Mouse (Mus musculus): ENCODE measurements at regions not wholly inside any gene's neighbourhood (a gene's known extent, or its start where the extent isn't known, plus 50 kb on each side); places are given as distances from the start of the nearest gene placed in this dataset.
A peak's percentile ranks its signal among the peaks of the same experiment; 100 is the strongest.

DNA sequence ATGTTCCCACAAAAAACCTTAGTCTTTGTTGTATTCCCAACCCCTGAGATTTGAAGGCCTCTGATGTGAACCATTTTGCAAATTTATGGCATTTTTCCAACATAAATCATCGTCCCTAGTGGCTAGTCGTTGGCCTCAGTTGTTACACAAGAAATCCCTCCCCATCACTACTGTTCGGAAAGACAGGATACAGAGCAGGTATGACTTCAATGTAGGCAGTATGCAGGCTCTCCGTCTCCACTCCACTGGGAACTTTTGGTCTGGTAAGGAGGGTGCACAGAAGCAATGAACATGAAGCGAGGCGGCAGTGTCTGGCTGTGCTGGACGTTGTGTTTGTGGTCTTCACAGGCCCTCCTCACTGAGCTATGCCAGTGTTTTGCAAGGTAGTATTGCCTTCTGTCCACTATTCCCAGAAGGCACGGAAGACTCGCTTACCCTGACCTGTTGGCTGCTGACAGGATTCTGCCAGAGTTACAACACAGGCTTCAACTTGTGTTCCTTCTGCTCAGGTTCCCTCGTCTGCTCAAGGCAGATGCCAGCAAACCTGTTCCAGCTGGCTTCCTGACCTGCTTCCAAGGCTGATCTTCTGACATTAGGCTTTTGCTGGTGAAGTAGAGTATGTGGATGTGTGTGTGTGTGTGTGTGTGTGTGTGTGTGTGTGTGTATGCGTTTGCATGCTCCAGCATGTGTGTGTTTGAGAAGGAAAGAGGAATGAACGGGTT, 80.0 kb upstream of the Pik3r1 start:
- H3K27ac ChIP-seq (ENCODE audit: insufficient read depth, low read depth, low read length): no peak overlapping the region
- DNase-seq: peak; percentile 7

DNA sequence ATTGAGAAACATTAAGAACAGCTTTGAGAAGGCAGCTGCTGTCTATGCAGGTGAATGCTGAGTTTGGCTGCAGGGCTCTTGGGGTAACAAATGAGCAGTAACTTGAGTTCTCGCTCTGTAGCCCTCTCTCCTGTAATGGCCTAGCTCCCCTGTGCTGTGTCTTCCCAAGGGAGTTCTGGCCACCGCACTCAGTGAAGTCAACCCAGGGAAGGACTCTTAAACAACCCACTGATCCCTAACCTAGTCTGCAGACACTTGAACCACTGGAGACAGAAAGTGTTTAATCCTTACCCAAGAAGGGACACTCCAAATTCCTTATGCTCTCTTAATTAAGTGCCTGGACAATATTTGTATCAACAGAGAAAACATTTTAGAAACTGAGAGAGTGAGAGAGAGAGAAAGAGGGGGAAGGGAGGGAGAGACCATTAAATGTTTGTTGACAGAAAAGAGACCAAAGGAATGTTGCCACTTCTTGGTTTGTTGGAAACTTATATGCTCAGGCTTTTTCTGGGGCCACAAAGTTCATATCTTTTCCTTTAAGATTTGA, 80.7 kb upstream of the Pik3r1 start:
- Histone ChIP-seq H3K27me3 (replicated peaks; ENCODE audit: control insufficient read depth, insufficient read depth, low read length) (no peaks in the 10 kb centered on the region), H3K36me3 (ENCODE audit: control insufficient read depth, insufficient read depth, low read length) (no peaks in the 10 kb centered on the region), H3K27ac (ENCODE audit: insufficient read depth, low read depth, low read length) (no peak overlapping the region), H3K4me3 (ENCODE audit: insufficient read depth, low read depth, low read length) (no peak overlapping the region), H3K4me1 (ENCODE audit: control insufficient read depth, insufficient read depth, low read length) (no peaks in the 10 kb centered on the region; the same call in 1 of the 2 replicates)
- 70% methylated on average over 2 of the region's 2 CpGs for WGBS
- DNase-seq: no peak
- TF ChIP-seq CTCF (conservative IDR thresholded peaks at IDR 0.05; ENCODE audit: insufficient read depth, insufficient read length, low read depth, low read length) (no peak), POLR2A (IDR thresholded peaks at IDR 0.05; ENCODE audit: low read depth, low read length) (no peak)

More for the DNA sequence above, 80.0 kb upstream of the Pik3r1 start:
- TF ChIP-seq POLR2A (IDR thresholded peaks at IDR 0.05; ENCODE audit: low read depth, low read length) (no peak), CTCF (conservative IDR thresholded peaks at IDR 0.05; ENCODE audit: insufficient read depth, insufficient read length, low read depth, low read length) (no peak)
- Histone ChIP-seq H3K27me3 (replicated peaks; ENCODE audit: control insufficient read depth, insufficient read depth, low read length) (no peaks in the 10 kb centered on the region), H3K36me3 (ENCODE audit: control insufficient read depth, insufficient read depth, low read length) (no peaks in the 10 kb centered on the region), H3K4me3 (ENCODE audit: insufficient read depth, low read depth, low read length) (no peak overlapping the region), H3K4me1 (ENCODE audit: control insufficient read depth, insufficient read depth, low read length) (no peaks in the 10 kb centered on the region; the same call in 1 of the 2 replicates)
- 70% methylated on average over 12 of the region's 12 CpGs for WGBS

DNA sequence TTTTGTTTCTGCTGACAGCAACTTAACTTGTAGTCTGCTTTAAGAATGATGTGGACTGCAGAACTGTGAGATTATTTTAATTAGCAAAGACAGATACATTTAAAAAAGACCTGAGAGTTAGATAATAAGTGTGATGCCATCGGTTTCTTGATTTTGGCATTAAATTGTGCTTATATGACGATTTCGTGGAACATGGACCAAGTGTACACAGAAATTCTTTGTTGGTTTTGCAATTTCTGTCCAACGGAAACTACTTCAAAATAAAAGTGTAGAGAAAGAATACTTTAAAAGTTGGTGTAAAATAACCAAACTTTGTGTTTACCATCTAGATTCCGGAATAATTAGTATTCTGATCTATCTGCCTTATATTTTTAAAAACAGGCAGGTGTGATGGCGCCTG, 81.4 kb upstream of the Pik3r1 start:
- Histone ChIP-seq H3K4me3 (ENCODE audit: insufficient read depth, low read depth, low read length) (no peak overlapping the region), H3K27ac (ENCODE audit: insufficient read depth, low read depth, low read length) (no peak overlapping the region), H3K36me3 (ENCODE audit: control insufficient read depth, insufficient read depth, low read length) (no peaks in the 10 kb centered on the region), H3K27me3 (replicated peaks; ENCODE audit: control insufficient read depth, insufficient read depth, low read length) (no peaks in the 10 kb centered on the region), H3K4me1 (ENCODE audit: control insufficient read depth, insufficient read depth, low read length) (no peaks in the 10 kb centered on the region; the same call in 1 of the 2 replicates)
- 88% methylated on average over 6 of the region's 6 CpGs for WGBS
- no peak for DNase-seq
- TF ChIP-seq CTCF (conservative IDR thresholded peaks at IDR 0.05; ENCODE audit: insufficient read depth, insufficient read length, low read depth, low read length): no peak
- no peak for TF ChIP-seq POLR2A (IDR thresholded peaks at IDR 0.05; ENCODE audit: low read depth, low read length)

DNA sequence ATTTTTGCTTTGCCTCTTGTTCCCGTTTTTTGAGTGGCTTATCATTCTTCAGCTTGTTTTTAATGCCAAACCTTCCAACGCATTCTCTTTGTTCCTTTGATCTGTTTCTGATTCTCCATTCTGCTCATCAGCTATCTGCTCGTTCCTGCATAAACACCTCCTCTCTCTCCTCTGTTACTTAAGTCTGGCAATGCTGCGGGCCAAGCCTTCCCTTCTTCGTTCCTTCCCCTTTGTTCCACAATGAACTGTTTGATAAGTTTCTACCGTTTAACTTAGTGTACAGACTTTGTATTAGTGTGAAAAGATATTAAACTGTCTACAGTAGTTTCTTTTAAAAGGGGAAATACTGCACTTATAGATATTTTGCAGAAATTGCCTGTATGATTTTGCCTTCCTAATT, 83.3 kb upstream of the Pik3r1 start:
- Histone ChIP-seq H3K4me3 (ENCODE audit: insufficient read depth, low read depth, low read length) (no peak overlapping the region), H3K36me3 (ENCODE audit: control insufficient read depth, insufficient read depth, low read length) (no peaks in the 10 kb centered on the region), H3K4me1 (ENCODE audit: control insufficient read depth, insufficient read depth, low read length) (no peaks in the 10 kb centered on the region; the same call in 1 of the 2 replicates), H3K27me3 (replicated peaks; ENCODE audit: control insufficient read depth, insufficient read depth, low read length) (no peaks in the 10 kb centered on the region), H3K27ac (ENCODE audit: insufficient read depth, low read depth, low read length) (no peak overlapping the region)
- DNase-seq: no peak
- TF ChIP-seq CTCF (conservative IDR thresholded peaks at IDR 0.05; ENCODE audit: insufficient read depth, insufficient read length, low read depth, low read length): no peak
- no peak for TF ChIP-seq POLR2A (IDR thresholded peaks at IDR 0.05; ENCODE audit: low read depth, low read length)
- 78% methylated on average over 6 of the region's 6 CpGs for WGBS

DNA sequence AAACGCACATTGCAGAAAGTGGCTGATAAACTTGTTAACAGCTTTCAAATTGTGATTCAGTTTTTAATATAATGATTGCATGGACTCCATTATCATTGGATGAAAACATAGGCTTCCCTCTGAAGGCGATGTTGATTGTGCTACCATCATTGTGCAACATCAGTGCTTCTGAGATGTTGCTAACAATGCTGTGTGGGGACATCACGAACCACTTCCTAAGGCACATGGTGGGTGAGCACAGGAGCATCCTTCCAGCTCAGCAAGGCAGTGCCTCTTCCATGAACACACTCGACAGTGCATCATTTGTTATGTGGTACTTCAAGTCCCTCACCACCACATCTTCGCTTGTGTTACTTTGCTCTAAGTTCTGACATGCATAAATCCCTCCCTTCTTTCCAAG, 84.9 kb upstream of the Pik3r1 start:
- no peaks in the 10 kb centered on the region for H3K36me3 ChIP-seq (ENCODE audit: control insufficient read depth, insufficient read depth, low read length)
- no peaks in the 10 kb centered on the region for H3K27me3 ChIP-seq (replicated peaks; ENCODE audit: control insufficient read depth, insufficient read depth, low read length)
- WGBS: 91% methylated on average over 5 of the region's 5 CpGs
- no peak overlapping the region for H3K4me3 ChIP-seq (ENCODE audit: insufficient read depth, low read depth, low read length)
- TF ChIP-seq CTCF (conservative IDR thresholded peaks at IDR 0.05; ENCODE audit: insufficient read depth, insufficient read length, low read depth, low read length): no peak
- no peak for TF ChIP-seq POLR2A (IDR thresholded peaks at IDR 0.05; ENCODE audit: low read depth, low read length)
- H3K27ac ChIP-seq (ENCODE audit: insufficient read depth, low read depth, low read length): no peak overlapping the region
- no peak for DNase-seq
- no peaks in the 10 kb centered on the region; the same call in 1 of the 2 replicates for H3K4me1 ChIP-seq (ENCODE audit: control insufficient read depth, insufficient read depth, low read length)

DNA sequence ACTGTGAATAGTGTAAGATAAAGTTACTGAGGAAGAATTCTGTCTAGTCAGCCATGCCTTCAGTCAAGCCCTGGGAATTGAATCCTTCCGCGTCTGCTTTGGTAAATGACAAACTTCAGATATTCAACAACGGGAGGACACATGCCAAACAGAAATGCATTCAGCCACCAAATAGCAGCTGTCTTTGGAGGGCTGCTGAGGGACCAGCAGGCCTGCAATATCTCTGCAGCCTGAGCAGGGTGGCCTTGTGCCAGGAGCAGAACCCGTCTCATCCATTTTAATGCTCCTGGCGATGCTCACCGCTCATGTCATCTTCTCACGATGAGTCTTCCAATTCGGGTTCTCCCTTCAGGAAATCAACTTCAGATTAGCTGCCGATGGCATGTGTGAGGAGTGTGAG, 87.1 kb upstream of the Pik3r1 start:
- DNase-seq: no peak
- no peaks in the 10 kb centered on the region for H3K36me3 ChIP-seq (ENCODE audit: control insufficient read depth, insufficient read depth, low read length)
- WGBS: 81% methylated on average over 9 of the region's 9 CpGs
- TF ChIP-seq CTCF (conservative IDR thresholded peaks at IDR 0.05; ENCODE audit: insufficient read depth, insufficient read length, low read depth, low read length) (no peak), POLR2A (IDR thresholded peaks at IDR 0.05; ENCODE audit: low read depth, low read length) (no peak)
- H3K27ac ChIP-seq (ENCODE audit: insufficient read depth, low read depth, low read length): no peak overlapping the region
- no peaks in the 10 kb centered on the region for H3K4me1 ChIP-seq (ENCODE audit: control insufficient read depth, insufficient read depth, low read length)
- H3K4me3 ChIP-seq (ENCODE audit: insufficient read depth, low read depth, low read length): no peak overlapping the region
- no peaks in the 10 kb centered on the region for H3K27me3 ChIP-seq (replicated peaks; ENCODE audit: control insufficient read depth, insufficient read depth, low read length)

DNA sequence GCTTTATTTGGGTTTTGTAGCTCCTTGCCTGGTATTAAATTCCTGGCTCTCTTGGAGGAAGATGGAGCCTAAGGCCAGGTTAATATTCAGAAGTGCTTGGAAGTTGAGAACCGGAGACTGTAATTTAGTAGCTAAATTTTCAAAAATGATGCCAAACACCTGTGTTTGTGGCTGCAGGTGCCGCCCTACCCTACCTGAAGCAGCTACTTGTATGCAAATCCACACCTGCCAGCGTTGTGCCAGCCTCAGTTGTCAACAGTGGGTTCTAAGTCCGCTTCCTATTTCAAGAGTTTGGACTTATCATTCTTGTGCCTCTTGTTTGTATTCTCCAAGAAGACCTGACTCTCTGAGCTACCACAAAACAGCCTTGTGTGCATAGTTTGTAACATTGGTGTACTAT, 92.7 kb upstream of the Pik3r1 start:
- Histone ChIP-seq H3K27me3 (replicated peaks; ENCODE audit: control insufficient read depth, insufficient read depth, low read length) (no peaks in the 10 kb centered on the region), H3K4me3 (ENCODE audit: insufficient read depth, low read depth, low read length) (no peak overlapping the region), H3K36me3 (ENCODE audit: control insufficient read depth, insufficient read depth, low read length) (no peaks in the 10 kb centered on the region), H3K4me1 (ENCODE audit: control insufficient read depth, insufficient read depth, low read length) (no peaks in the 10 kb centered on the region), H3K27ac (ENCODE audit: insufficient read depth, low read depth, low read length) (no peak overlapping the region)
- WGBS: 84% methylated on average over 4 of the region's 4 CpGs
- DNase-seq: no peak
- TF ChIP-seq POLR2A (IDR thresholded peaks at IDR 0.05; ENCODE audit: low read depth, low read length) (no peak), CTCF (conservative IDR thresholded peaks at IDR 0.05; ENCODE audit: insufficient read depth, insufficient read length, low read depth, low read length) (no peak)
